In genomic region chr3:145937505-145938404, GRCm38 (mm10) we compare ENCODE assay signal across 8 mouse cellular contexts. TPM values are rescaled to one million over a fixed set of nuclear protein-coding genes. Genes with fewer than 3 reads are reported as not detected.
A peak's percentile ranks its signal among the peaks of the same experiment; 100 is the strongest.
DNase-seq lines count a peak whose midpoint lies in the region; ATAC-seq and TF ChIP-seq lines count a peak whose summit lies in the region.

Gene 2410004B18Rik, plus strand, starts transcription at chr3:145938014.

- peak; percentile 94 for ATAC-seq in forebrain, embryonic 11.5 days (replicated peaks; ENCODE audit: low FRiP score)
- ATAC-seq in heart, embryonic 16.5 days (replicated peaks; ENCODE audit: extremely low read depth, insufficient read depth, low FRiP score), result peak; percentile 91
- ATAC-seq in liver, embryonic 14.5 days (ENCODE audit: insufficient read depth), result peak; percentile 90
- ATAC-seq in stomach, embryonic 15.5 days (ENCODE audit: insufficient read depth, low FRiP score, low read depth), result peak; percentile 92

- H3K27ac ChIP-seq in forebrain, embryonic 11.5 days (ENCODE audit: low read depth, low read length), result no peak within 1 kb of the TSS
- H3K27ac ChIP-seq in heart, embryonic 16.5 days (ENCODE audit: low read length), result peak within 1 kb of the TSS; percentile 77
- H3K27ac ChIP-seq in liver, embryonic 14.5 days, result no peak within 1 kb of the TSS
- H3K27ac ChIP-seq in stomach, embryonic 15.5 days, result peak within 1 kb of the TSS; percentile 84

- DNase-seq in c-Kit-positive CD71-positive TER-119-negative erythroid progenitor cells, embryonic 14.5 days (ENCODE audit: low read depth), result peak; percentile 84
- peak; percentile 99 for DNase-seq in forebrain, embryonic 11.5 days (ENCODE audit: low spot score)
- DNase-seq in kidney, postnatal 36 days, result peak; percentile 91 to 96
- peak; percentile 78 to 85 (median 80) for DNase-seq in liver, embryonic 14.5 days (ENCODE audit: low read depth in 3 of 3, low spot score in 3 of 3)
- DNase-seq in neural tube, embryonic 10.5 days (ENCODE audit: extremely low spot score, low spot score), result peak; percentile 98

- peak within 1 kb of the TSS; percentile 99 for H3K4me3 ChIP-seq in E14TG2a.4 (replicated peaks; ENCODE audit: low read length)
- peak within 1 kb of the TSS; percentile 97 for H3K4me3 ChIP-seq in forebrain, embryonic 11.5 days (ENCODE audit: low read depth, low read length)
- peak within 1 kb of the TSS; percentile 92 for H3K4me3 ChIP-seq in heart, embryonic 16.5 days (ENCODE audit: low read length)
- H3K4me3 ChIP-seq in liver, embryonic 14.5 days (ENCODE audit: insufficient read depth in 1 of 2, low read depth in 2 of 2, low read length in 2 of 2), result peak within 1 kb of the TSS; percentile 79 to 93
- H3K4me3 ChIP-seq in stomach, embryonic 15.5 days (replicated peaks), result peak within 1 kb of the TSS; percentile 99

- H3K27me3 ChIP-seq in E14TG2a.4 (ENCODE audit: insufficient read depth, low read length), result no peaks in the 10 kb centered on the region
- H3K27me3 ChIP-seq in forebrain, embryonic 11.5 days (ENCODE audit: control insufficient read depth, insufficient read depth, low read length), result no peaks in the 10 kb centered on the region
- H3K27me3 ChIP-seq in heart, embryonic 16.5 days (ENCODE audit: control insufficient read depth, insufficient read depth, low read length), result no peaks in the 10 kb centered on the region
- H3K27me3 ChIP-seq in liver, embryonic 14.5 days (ENCODE audit: control insufficient read depth, insufficient read depth, low read length), result no peaks in the 10 kb centered on the region
- H3K27me3 ChIP-seq in stomach, embryonic 15.5 days (replicated peaks), result no peaks in the 10 kb centered on the region

- H3K36me3 ChIP-seq in E14TG2a.4 (ENCODE audit: insufficient read depth, low read length), result peaks cover 47% of the 10 kb centered on the region
- H3K36me3 ChIP-seq in forebrain, embryonic 11.5 days (ENCODE audit: control insufficient read depth, insufficient read depth, low read length), result no peaks in the 10 kb centered on the region; the same call in 1 of the 2 replicates
- peaks cover 12% of the 10 kb centered on the region for H3K36me3 ChIP-seq in heart, embryonic 16.5 days (ENCODE audit: control insufficient read depth, insufficient read depth)
- H3K36me3 ChIP-seq in liver, embryonic 14.5 days (replicated peaks; ENCODE audit: control insufficient read depth, insufficient read depth, low read depth), result peaks cover 1% of the 10 kb centered on the region
- H3K36me3 ChIP-seq in stomach, embryonic 15.5 days, result peaks cover 11% of the 10 kb centered on the region; the same call in 1 of the 2 replicates

- peaks cover 43% of the 10 kb centered on the region for H3K4me1 ChIP-seq in E14TG2a.4 (replicated peaks; ENCODE audit: low read depth, low read length)
- peaks cover 8% of the 10 kb centered on the region for H3K4me1 ChIP-seq in forebrain, embryonic 11.5 days (replicated peaks; ENCODE audit: control insufficient read depth, insufficient read depth, low read length)
- H3K4me1 ChIP-seq in heart, embryonic 16.5 days (ENCODE audit: control insufficient read depth, insufficient read depth, low read length), result peaks cover 21% of the 10 kb centered on the region
- H3K4me1 ChIP-seq in liver, embryonic 14.5 days (replicated peaks; ENCODE audit: control insufficient read depth in 2 of 2, insufficient read depth in 2 of 2, low read length in 1 of 2), result peaks cover 11 to 17% of the 10 kb centered on the region in 2 experiments
- H3K4me1 ChIP-seq in stomach, embryonic 15.5 days, result peaks cover 19% of the 10 kb centered on the region

- no peak for TF ChIP-seq EP300 in liver, embryonic 14.5 days (IDR thresholded peaks at IDR 0.05; ENCODE audit: low read depth)

- TF ChIP-seq CTCF in E14TG2a.4 (conservative IDR thresholded peaks at IDR 0.05; ENCODE audit: low read length), result peak; percentile 89
- peak; percentile 98 for TF ChIP-seq CTCF in liver, embryonic 14.5 days (IDR thresholded peaks at IDR 0.05; ENCODE audit: low read depth)

- peak within 1 kb of the TSS; percentile 61 for H3K4me2 ChIP-seq in forebrain, embryonic 11.5 days (ENCODE audit: low read depth, low read length, severe bottlenecking)
- H3K4me2 ChIP-seq in heart, embryonic 16.5 days (ENCODE audit: low read depth, low read length), result peak within 1 kb of the TSS; percentile 84
- H3K4me2 ChIP-seq in liver, embryonic 14.5 days (ENCODE audit: low read depth), result peak within 1 kb of the TSS; percentile 78
- peak within 1 kb of the TSS; percentile 80 for H3K4me2 ChIP-seq in stomach, embryonic 15.5 days

- no peaks in the 10 kb centered on the region for H3K9me3 ChIP-seq in E14TG2a.4 (ENCODE audit: low read length)
- no peaks in the 10 kb centered on the region for H3K9me3 ChIP-seq in forebrain, embryonic 11.5 days (ENCODE audit: control insufficient read depth, low read length)
- no peaks in the 10 kb centered on the region for H3K9me3 ChIP-seq in heart, embryonic 16.5 days (replicated peaks; ENCODE audit: control insufficient read depth, low read length)
- H3K9me3 ChIP-seq in liver, embryonic 14.5 days (ENCODE audit: control insufficient read depth, low read length), result no peaks in the 10 kb centered on the region
- no peaks in the 10 kb centered on the region for H3K9me3 ChIP-seq in stomach, embryonic 15.5 days

- 2% methylated on average over 49 of the region's 70 CpGs for WGBS in forebrain, embryonic 11.5 days
- 1% methylated on average over 56 of the region's 70 CpGs for WGBS in heart, embryonic 16.5 days
- WGBS in liver, embryonic 14.5 days (ENCODE audit: insufficient replicate concordance), result 2% methylated on average over 65 of the region's 70 CpGs
- WGBS in stomach, embryonic 15.5 days, result under 1% methylated on average over 59 of the region's 70 CpGs

- H3K9ac ChIP-seq in forebrain, embryonic 11.5 days (ENCODE audit: low read length), result peak within 1 kb of the TSS; percentile 69
- H3K9ac ChIP-seq in heart, embryonic 16.5 days (ENCODE audit: low read length), result peak within 1 kb of the TSS; percentile 86
- H3K9ac ChIP-seq in liver, embryonic 14.5 days (replicated peaks), result peak within 1 kb of the TSS; percentile 84
- H3K9ac ChIP-seq in stomach, embryonic 15.5 days, result peak within 1 kb of the TSS; percentile 95

RNA-seq across cellular contexts. Expression of gene 2410004B18Rik, which starts in this region (rescaled TPM):
- 57.6 and 59.5 TPM in 2 replicates for polyA plus RNA-seq in forebrain, embryonic 11.5 days (2014; fragmentation: Nextera tagmentation; extraction: Ambion mirVana)
- 39.6 and 45.5 TPM in 2 replicates for polyA plus RNA-seq in heart, embryonic 16.5 days (2015; fragmentation: Nextera tagmentation; extraction: Ambion mirVana)
- polyA plus RNA-seq in liver, embryonic 14.5 days (2012; rRNA removed), result 6.2 and 7.8 TPM in 2 replicates
- polyA plus RNA-seq in liver, embryonic 14.5 days (2014; fragmentation: Nextera tagmentation; extraction: Ambion mirVana), result 14.4 and 17.4 TPM in 2 replicates
- polyA plus RNA-seq in stomach, embryonic 15.5 days (2015; fragmentation: Nextera tagmentation; extraction: Ambion mirVana), result 47.6 and 49.0 TPM in 2 replicates

Comparison
In these comparisons a context has a peak if more than half of its experiments do, and no peak if none do; other contexts are left out.
1. H3K27ac ChIP-seq: peak in heart, embryonic 16.5 days (single experiment) and stomach, embryonic 15.5 days (single experiment); none in forebrain, embryonic 11.5 days (single experiment) and liver, embryonic 14.5 days (single experiment).
2. Peak in every context shown above with its lines, with median percentiles within 50 percentile points of each other: H3K4me3 ChIP-seq, DNase-seq, ATAC-seq, H3K4me2 ChIP-seq and H3K9ac ChIP-seq.